Mouse (Mus musculus) bone marrow, adult 2 months (tissue): Measurements from ENCODE around the gene Fam43a.

ENCODE experiments used
- CTCF ChIP-seq: fragments of 200-500 bp; IDR thresholded peaks from 2 replicates; pipeline ENCODE4 v1.5.1; 2011; ENCODE audit warnings: low read length, control low read depth; ENCODE audit not compliant: control insufficient read depth, insufficient read depth
- POLR2A ChIP-seq: fragments of 200-500 bp; IDR thresholded peaks from 2 replicates; pipeline ENCODE4 v1.6.1; 2011; ENCODE audit warnings: low read depth, mild to moderate bottlenecking, control low read depth, low read length, borderline replicate concordance; ENCODE audit not compliant: control insufficient read depth

DNA sequence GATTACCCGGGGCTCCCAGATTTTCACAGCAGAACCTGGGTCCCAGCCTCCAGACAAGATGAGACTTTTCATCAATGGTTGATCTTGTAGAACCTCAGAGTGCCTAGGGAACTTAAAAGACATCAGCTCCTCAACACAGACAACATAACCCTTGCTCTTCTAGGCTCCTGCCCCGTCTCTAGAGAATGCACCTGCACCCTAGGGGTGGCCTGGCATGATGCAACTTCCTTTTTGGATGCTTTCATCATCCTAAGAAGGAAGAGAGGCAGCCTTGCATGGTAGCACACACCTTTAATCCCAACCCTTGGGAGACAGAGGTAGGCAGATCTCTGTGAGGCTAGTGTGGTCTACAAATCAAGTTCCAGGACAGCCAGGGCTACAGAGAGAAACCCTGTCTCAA is 25.1 kb downstream of the Fam43a start:
- TF ChIP-seq CTCF (no peak), POLR2A (no peak)
